Comparison of ENCODE assay signal across 19 mouse cellular contexts in genomic region chr13:99741981-99742380, GRCm38 (mm10).
DNase-seq lines count a peak whose midpoint lies in the region; ATAC-seq and TF ChIP-seq lines count a peak whose summit lies in the region.
"Had no signal": no experiment of that assay in that cellular context is flagged by ENCODE, and none has a peak within 500 bp of the region (broad histone marks: within the 10 kb centered on the region; RNA-seq: fewer than 3 reads in every experiment).

No protein-coding gene starts in this region.

- WGBS in embryonic facial prominence, embryonic 14.5 days = 61% methylated on average over 2 of the region's 2 CpGs
- WGBS in kidney, adult 2 months = 59% methylated on average over 2 of the region's 2 CpGs

- TF ChIP-seq CTCF in kidney, adult 2 months (conservative IDR thresholded peaks at IDR 0.05; ENCODE audit: insufficient read depth, insufficient read length, low read depth, low read length) = no peak

- peak; percentile 55 for DNase-seq in heart, adult 11 months
- no peak for DNase-seq in heart, postnatal 36 days
- peak; percentile 56 for DNase-seq in MN1 (ENCODE audit: low spot score)
- DNase-seq in embryonic facial prominence, embryonic 14.5 days (ENCODE audit: low spot score) = peak; percentile 62
- no peak for DNase-seq in neural tube, embryonic 10.5 days (ENCODE audit: extremely low spot score, low spot score)
- DNase-seq in kidney, adult 2 months = no peak
- DNase-seq: adrenal gland, adult 8-10 months; adrenal gland, postnatal 14 days; adrenal gland, postnatal 36 days; cerebellum, adult 11-12 months; cerebellum, adult 2 months; cerebellum, adult 9-10 months; cerebellum, postnatal 10 days; cerebellum, postnatal 25 days had no signal

- H3K27ac ChIP-seq in embryonic facial prominence, embryonic 14.5 days (replicated peaks; ENCODE audit: low read depth, low read length) = no peak overlapping the region; the same call in 1 of the 2 replicates
- H3K27ac ChIP-seq in kidney, adult 2 months (ENCODE audit: insufficient read depth, low read depth, low read length) = no peak overlapping the region
- H3K27ac ChIP-seq: forebrain, embryonic 13.5 days; forebrain, embryonic 15.5 days had no signal

- H3K4me2 ChIP-seq in embryonic facial prominence, embryonic 14.5 days (ENCODE audit: low read depth, low read length) = no peak overlapping the region
- H3K4me2 ChIP-seq: forebrain, embryonic 13.5 days; forebrain, embryonic 15.5 days had no signal

- no peaks in the 10 kb centered on the region for H3K36me3 ChIP-seq in embryonic facial prominence, embryonic 14.5 days (ENCODE audit: control insufficient read depth, insufficient read depth, low read length)
- H3K36me3 ChIP-seq in kidney, adult 2 months (ENCODE audit: control insufficient read depth, insufficient read depth, low read length) = no peaks in the 10 kb centered on the region
- H3K36me3 ChIP-seq: forebrain, embryonic 15.5 days had no signal

- no peaks in the 10 kb centered on the region for H3K27me3 ChIP-seq in embryonic facial prominence, embryonic 14.5 days (replicated peaks; ENCODE audit: control insufficient read depth, insufficient read depth, low read length)
- H3K27me3 ChIP-seq in kidney, adult 2 months (replicated peaks; ENCODE audit: control insufficient read depth, insufficient read depth, low read length) = no peaks in the 10 kb centered on the region
- H3K27me3 ChIP-seq: forebrain, embryonic 13.5 days; forebrain, embryonic 15.5 days; Patski had no signal

- ATAC-seq in embryonic facial prominence, embryonic 14.5 days (ENCODE audit: low read depth) = no peak
- ATAC-seq: activated CD4-positive, CD25-positive, alpha-beta regulatory T cell, adult 4 months; forebrain, embryonic 15.5 days; Patski had no signal

- no peak overlapping the region for H3K9ac ChIP-seq in embryonic facial prominence, embryonic 14.5 days (ENCODE audit: low read depth, low read length)
- H3K9ac ChIP-seq: forebrain, embryonic 13.5 days; forebrain, embryonic 15.5 days; forebrain, postnatal 0 days had no signal

- intact Hi-C loops in heart, postnatal 36 days (cut with DNase I) = no loop called here

- peaks cover 16% of the 10 kb centered on the region for H3K4me1 ChIP-seq in embryonic facial prominence, embryonic 14.5 days (ENCODE audit: control insufficient read depth, insufficient read depth, low read length)
- no peaks in the 10 kb centered on the region for H3K4me1 ChIP-seq in kidney, adult 2 months (ENCODE audit: control insufficient read depth, insufficient read depth, low read length)

- H3K9me3 ChIP-seq in embryonic facial prominence, embryonic 14.5 days (ENCODE audit: control insufficient read depth, low read length) = no peaks in the 10 kb centered on the region
- H3K9me3 ChIP-seq: forebrain, embryonic 13.5 days; forebrain, embryonic 15.5 days had no signal

- H3K4me3 ChIP-seq in embryonic facial prominence, embryonic 14.5 days (ENCODE audit: low read depth, low read length) = no peak overlapping the region
- H3K4me3 ChIP-seq in kidney, adult 2 months (ENCODE audit: insufficient read depth, low read depth, low read length) = no peak overlapping the region
- H3K4me3 ChIP-seq: forebrain, embryonic 13.5 days; forebrain, embryonic 15.5 days had no signal

- TF ChIP-seq POLR2A in kidney, adult 2 months (IDR thresholded peaks at IDR 0.05; ENCODE audit: low read depth, low read length) = no peak

Comparison
In these comparisons a context has a peak if more than half of its experiments do, and no peak if none do; other contexts are left out.
1. DNase-seq: peak in heart, adult 11 months (single experiment), MN1 (single experiment) and embryonic facial prominence, embryonic 14.5 days (single experiment); none in heart, postnatal 36 days (0 of 2), neural tube, embryonic 10.5 days (single experiment) and kidney, adult 2 months (single experiment).